Mouse (Mus musculus): ENCODE data around the gene Slc25a34.

DNA sequence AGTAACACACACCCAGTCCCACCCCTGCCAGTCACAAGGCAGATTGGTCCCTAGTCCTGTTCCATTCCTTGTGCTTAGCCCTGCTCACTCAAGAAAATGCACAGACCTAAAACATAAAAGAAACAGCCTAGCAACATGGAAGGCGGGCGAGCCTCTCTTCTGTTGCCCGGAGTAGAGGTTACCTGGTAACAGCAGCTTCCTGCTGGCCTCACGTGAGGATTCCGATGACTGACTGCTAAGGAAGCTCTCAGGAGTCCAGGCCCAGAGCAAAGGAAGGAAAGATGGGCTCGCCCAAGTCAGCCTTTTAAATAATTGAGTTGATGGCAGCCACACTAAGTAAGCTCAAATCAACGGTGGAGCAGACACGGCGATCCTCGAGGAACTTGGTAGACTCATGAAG, 28.3 kb upstream of the Slc25a34 start:
- TF ChIP-seq CTCF (IDR thresholded peaks at IDR 0.05; ENCODE audit: low read depth): no peak
- TF ChIP-seq EP300 (IDR thresholded peaks at IDR 0.05; ENCODE audit: low read depth): no peak

All from heart, postnatal 0 days (tissue).